Mouse (Mus musculus) small intestine, adult 10 weeks (tissue): ENCODE data around the gene Srsf3. TPM values are rescaled to one million over a fixed set of nuclear protein-coding genes. Genes with fewer than 3 reads are reported as not detected.

ENCODE experiments used
- polyA plus RNA-seq: library from polyadenylated mRNA; stranded (reverse); fragments of 350-450 nt; fragmentation: Illumina TruSeq; extraction: RNeasy Lipid Tissue Mini Kit (QIAGEN cat#74804); gene quantifications from one replicate; pipeline ENCODE4 v1.2.3, GENCODE M21; 2014; ENCODE audit warnings: low replicate concordance

The Srsf3 gene
- 477 TPM for polyA plus RNA-seq

DNA sequence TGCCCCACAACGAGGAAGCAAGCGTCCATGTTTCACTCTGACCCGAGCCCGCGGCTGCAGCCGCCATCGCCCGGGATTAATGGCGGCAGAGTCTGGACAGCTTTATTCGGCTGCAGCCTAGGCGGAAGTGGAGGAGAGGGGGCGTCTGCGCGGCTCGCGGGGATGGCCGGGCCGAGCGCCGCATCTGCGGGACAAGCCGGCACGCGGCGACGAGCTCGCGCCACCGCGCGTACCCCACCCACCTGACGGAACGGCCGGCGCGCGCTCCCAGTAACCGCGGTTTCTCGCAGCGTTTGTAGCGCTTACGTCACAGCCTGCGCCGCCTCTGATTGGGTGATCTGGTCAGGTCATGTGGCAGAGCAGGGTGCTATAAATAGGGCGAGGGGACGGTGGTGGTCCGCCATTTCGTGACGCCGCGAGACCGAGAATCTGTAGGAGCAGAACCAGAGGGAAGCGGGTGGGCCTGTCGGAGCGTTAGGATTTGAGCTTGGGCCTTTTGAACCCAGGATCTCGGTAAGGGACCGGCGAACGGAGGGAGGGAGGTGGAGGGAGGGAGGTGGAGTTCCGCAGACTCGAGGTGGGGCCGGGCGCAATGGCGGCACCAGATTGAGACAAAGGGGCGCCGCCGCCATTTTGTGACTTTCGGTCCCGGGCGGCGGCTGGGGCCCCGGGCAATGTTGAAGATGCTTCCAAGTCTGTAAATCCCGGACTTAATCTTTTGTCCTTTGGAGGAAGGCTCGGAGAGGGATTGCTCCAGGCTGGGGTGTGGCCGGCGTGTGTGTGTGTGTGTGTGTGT lies at the start of gene Srsf3:
TSS of gene Srsf3 (plus strand) at position 355 of the 796 bp plus-strand sequence.

DNA sequence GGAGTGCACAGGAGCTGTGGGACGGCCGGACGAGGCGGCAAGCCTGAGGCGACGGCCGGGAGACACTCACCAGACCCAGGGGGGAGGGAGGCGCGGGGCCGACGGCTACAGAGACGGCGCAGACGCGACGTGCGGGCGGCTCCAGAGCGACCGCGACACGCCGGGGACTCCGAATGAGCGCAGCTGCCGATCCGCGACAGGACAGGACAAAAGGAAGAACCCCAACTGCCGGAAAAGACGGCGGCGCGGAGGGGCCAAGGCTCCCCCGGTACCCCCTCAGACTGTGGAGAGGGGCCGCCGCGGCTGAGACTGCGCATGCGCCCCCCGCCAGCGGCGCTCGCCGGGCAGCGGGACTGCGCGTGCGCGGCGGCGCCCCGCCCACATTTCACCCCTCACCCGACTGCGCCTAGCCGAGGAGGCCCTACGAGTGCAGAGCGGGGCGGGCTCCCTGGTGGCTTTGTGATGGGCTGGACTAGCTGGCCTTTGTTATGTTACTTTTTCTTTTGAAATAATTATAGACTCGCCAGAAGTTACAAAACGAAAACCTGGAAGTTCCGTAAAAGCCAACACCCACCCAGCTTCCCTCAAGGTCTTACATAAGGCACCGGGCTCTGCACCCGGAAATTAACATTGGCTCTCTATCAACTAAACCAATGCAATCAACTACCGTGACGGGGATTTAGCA lies 24.6 kb upstream of the Srsf3 start, which contains the start of gene Stk38:
TSS of gene Stk38 (minus strand) at position 355 of the 685 bp plus-strand sequence.

DNA sequence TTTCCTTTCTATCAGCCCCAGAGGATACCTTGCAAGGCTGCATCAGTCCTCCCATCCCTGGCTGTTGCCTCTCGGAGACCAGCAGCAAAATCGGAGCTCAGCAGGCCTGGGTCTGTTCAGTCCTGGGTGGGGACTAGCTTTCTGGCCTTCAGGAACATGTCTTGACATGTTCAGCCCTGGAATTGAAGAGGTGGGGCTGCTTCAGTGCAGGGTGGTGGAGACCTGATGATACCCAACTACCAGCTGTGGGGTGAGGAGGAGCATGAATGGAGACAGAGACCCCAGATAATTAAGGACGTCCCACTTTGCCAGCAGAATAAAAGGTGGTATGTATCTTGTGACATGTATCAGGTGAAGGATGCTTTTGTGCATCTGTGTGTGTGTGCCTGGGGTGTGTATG lies 58.3 kb downstream of the Srsf3 start, which contains the start of gene Cdkn1a:
TSS of gene Cdkn1a (plus strand) at position 201 of the 400 bp plus-strand sequence.

Other genes starting within 250 kb of the Srsf3 start
- gene Brpf3, start 231.5 kb upstream of the Srsf3 start, polyA plus RNA-seq = 34.0 TPM
- 0.33 TPM for gene Pnpla1, start 174.2 kb upstream of the Srsf3 start, polyA plus RNA-seq
- gene 4930539E08Rik, start 117.3 kb upstream of the Srsf3 start, polyA plus RNA-seq = 19.5 TPM
- gene Pxt1, start 88.8 kb upstream of the Srsf3 start, polyA plus RNA-seq = not detected
- gene Kctd20, start 80.7 kb upstream of the Srsf3 start, polyA plus RNA-seq = 24.6 TPM
- 155 TPM for gene Stk38, start 24.6 kb upstream of the Srsf3 start, polyA plus RNA-seq
- gene Cdkn1a, start 58.3 kb downstream of the Srsf3 start, polyA plus RNA-seq = 96.2 TPM
- not detected for gene Rab44, start 81.5 kb downstream of the Srsf3 start, polyA plus RNA-seq
- gene Cpne5, start 205.5 kb downstream of the Srsf3 start, polyA plus RNA-seq = not detected
- 10.1 TPM for gene Ppil1, start 231.6 kb downstream of the Srsf3 start, polyA plus RNA-seq
- 78.7 TPM for gene BC004004, start 236.2 kb downstream of the Srsf3 start, polyA plus RNA-seq